Mouse (Mus musculus) heart, adult 2 months (tissue): ENCODE measurements around the gene Bmpr1a. TPM values are rescaled to one million over a fixed set of nuclear protein-coding genes. Genes with fewer than 3 reads are reported as not detected.

ENCODE experiments used
- DNase-seq, 2 experiments: peaks; one replicate each; pipeline ENCODE4 v3.0.0; 2021
- H3K27ac ChIP-seq: fragments of 200-600 bp; 2 replicates; pipeline ENCODE4 v1.8.1; 2022
- H3K27me3 ChIP-seq: fragments of 200-500 bp; 2 replicates; pipeline ENCODE4 v1.6.1; 2012; ENCODE audit warnings: mild to moderate bottlenecking, low read length, inconsistent platforms, mixed read lengths; ENCODE audit not compliant: control insufficient read depth, insufficient read depth
- H3K36me3 ChIP-seq: fragments of 200-500 bp; 2 replicates; pipeline ENCODE4 v1.6.1; 2012; ENCODE audit warnings: low read length, inconsistent platforms; ENCODE audit not compliant: control insufficient read depth, insufficient read depth
- H3K4me1 ChIP-seq: fragments of 200-500 bp; 2 replicates; pipeline ENCODE4 v1.6.1; 2011; ENCODE audit warnings: low read length; ENCODE audit not compliant: control insufficient read depth, insufficient read depth
- H3K4me3 ChIP-seq: fragments of 200-600 bp; 2 replicates; pipeline ENCODE4 v1.8.1; 2022
- H3K79me2 ChIP-seq: fragments of 200-500 bp; replicated peaks from 2 replicates; pipeline ENCODE4 v1.6.1; 2012; ENCODE audit warnings: mild to moderate bottlenecking, inconsistent platforms, low read length, moderate library complexity, mixed read lengths; ENCODE audit not compliant: control insufficient read depth, insufficient read depth
- H3K9ac ChIP-seq: fragments of 200-500 bp; 2 replicates; pipeline ENCODE4 v1.6.1; 2012; ENCODE audit warnings: low read depth, mild to moderate bottlenecking, control low read depth, inconsistent platforms, low read length, mixed read lengths
- CTCF ChIP-seq: fragments of 200-600 bp; IDR thresholded peaks from 2 replicates; pipeline ENCODE4 v1.8.1; 2022; ENCODE audit warnings: antibody characterized with exemption, mild to moderate bottlenecking, moderate library complexity
- EP300 ChIP-seq: fragments of 200-500 bp; IDR thresholded peaks from 2 replicates; pipeline ENCODE4 v1.6.1; 2011; ENCODE audit warnings: low read depth, low read length, control low read depth; ENCODE audit not compliant: insufficient read depth
- POLR2A ChIP-seq: fragments of 200-500 bp; IDR thresholded peaks from 2 replicates; pipeline ENCODE4 v1.6.1; 2011; ENCODE audit warnings: mild to moderate bottlenecking, low read depth, low read length, control low read depth; ENCODE audit not compliant: insufficient read depth
- WGBS: fragments of 180-500 bp; shearing (Covaris S2); methylation state at CpG from one replicate; pipeline ENCODE4 v1.1.7; 2018; 5-methylcytosine and 5-hydroxymethylcytosine counted together
- intact Hi-C: fragments of 180-260 bp; cut with DNase I; formaldehyde crosslinking; loops from one replicate; pipeline ENCODE4 v1.15.1; 2025
- polyA plus RNA-seq: library from polyadenylated mRNA; depleted of rRNA; stranded (reverse); fragments of >200 nt; gene quantifications from 2 replicates; pipeline ENCODE4 v1.2.3, GENCODE M21; 2012
- total RNA-seq, 2 experiments: library from RNA; stranded (reverse); gene quantifications; 2 replicates each; pipeline ENCODE4 v1.2.3; 2021

The Bmpr1a gene
- total and polyA plus RNA-seq, 3 experiments: 13.8 to 62.5 (median 58.4) TPM

DNA sequence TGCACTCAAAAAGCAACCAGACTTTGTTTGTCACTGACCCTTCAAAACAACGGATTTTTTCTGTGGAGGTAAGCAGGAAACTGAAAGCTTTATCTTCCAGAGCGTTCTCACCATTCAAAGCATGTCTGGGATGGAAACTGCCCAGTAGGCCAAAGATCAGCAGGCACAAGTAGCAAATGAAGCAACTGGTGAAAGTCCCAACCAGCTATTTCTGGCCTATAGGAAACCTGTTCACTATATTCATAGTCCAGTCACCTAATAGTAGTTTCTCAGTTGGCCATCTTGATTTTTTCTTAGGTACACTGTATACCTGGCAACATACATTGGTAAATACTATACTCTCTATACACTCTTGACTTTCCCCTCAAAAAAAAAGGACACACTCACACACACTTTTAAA, 13.2 kb downstream of the Bmpr1a start:
- no peak overlapping the region for H3K9ac ChIP-seq
- WGBS: 12% methylated on average over 2 of the region's 2 CpGs
- DNase-seq: peak in 1 of 2 experiments; percentile 40

DNA sequence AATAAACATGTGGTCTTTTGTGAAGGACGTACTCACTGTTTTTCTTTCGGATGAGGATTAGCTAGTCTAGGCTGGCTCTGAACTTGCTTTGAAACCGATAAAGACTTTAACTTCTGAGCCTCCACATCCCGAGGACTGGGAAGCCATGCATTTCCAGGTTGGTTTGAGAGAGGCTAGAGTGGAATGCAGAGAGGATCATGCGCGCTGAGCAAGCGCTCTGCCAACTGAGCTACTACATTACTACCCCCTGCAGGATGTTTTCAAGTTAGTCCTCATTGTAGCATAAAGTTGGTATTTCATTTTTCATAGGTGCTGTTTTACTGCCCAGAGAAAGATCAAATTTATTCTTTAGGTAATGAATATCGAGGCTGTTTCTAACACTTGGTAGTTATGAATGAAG, 17.0 kb downstream of the Bmpr1a start:
- no peak for DNase-seq
- WGBS: 38% methylated on average over 8 of the region's 8 CpGs
- Histone ChIP-seq H3K27ac (no peak overlapping the region; the same call in 1 of the 2 replicates), H3K27me3 (no peaks in the 10 kb centered on the region), H3K4me1 (peaks cover 16% of the 10 kb centered on the region), H3K4me3 (no peak overlapping the region), H3K36me3 (peaks cover 31% of the 10 kb centered on the region), H3K79me2 (no peaks in the 10 kb centered on the region; the same call in 1 of the 2 replicates), H3K9ac (no peak overlapping the region)
- TF ChIP-seq CTCF: peak; percentile 43
- TF ChIP-seq EP300: no peak
- intact Hi-C loops: no loop called here

More for the DNA sequence above, 13.2 kb downstream of the Bmpr1a start:
- Histone ChIP-seq H3K27me3 (0 out of 2 replicates have a peak, but pooled peaks cover 2% of the 10 kb centered on the region), H3K79me2 (no peaks in the 10 kb centered on the region; the same call in 1 of the 2 replicates), H3K27ac (peak overlapping the region; percentile 73), H3K4me1 (peaks cover 8% of the 10 kb centered on the region), H3K36me3 (peaks cover 24% of the 10 kb centered on the region), H3K4me3 (no peak overlapping the region)
- TF ChIP-seq EP300 (no peak), POLR2A (no peak), CTCF (no peak)
- intact Hi-C loops: no loop called here

DNA sequence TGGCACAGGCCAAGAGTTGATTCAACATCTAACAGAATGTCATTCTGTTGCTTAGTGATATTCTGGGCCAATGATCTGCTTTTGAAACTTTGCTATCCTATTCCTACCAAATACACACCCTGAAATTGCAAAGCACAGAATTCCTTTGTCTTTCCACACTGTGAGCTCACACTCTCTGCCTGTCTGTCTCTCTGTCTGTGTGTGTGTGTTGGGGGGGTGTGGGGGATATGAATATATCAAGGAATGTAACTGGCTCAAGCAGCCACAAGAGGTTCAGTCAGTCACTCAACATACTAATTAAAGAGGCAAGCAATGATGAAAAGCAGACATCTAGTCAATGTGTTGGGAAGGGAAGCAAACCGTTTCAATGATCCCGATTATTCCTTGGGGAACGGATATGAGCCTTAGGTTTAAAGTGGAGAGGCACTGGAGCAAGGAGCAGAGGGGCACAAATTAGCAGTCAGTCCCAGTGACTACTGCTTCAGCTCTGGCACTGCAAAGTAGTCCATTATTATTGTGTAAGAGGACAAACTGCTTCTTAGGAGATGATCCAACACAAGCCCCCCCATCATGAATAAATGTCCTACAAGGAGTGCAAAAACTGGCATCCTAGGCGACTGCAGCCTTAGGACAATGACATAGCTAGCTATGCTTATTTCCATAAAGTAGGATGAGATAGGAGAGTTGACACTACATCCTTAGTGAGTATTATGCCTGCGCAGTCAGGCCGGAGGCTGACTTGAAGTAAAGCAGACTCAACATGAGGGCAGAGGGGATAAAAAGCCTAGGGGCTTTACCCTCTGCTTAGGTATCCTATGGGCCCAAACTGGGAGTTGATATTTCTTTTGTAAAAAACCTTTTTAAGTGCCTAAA, 19.4 kb downstream of the Bmpr1a start:
- peaks cover 2% of the 10 kb centered on the region; the same call in 1 of the 2 replicates for H3K79me2 ChIP-seq
- H3K36me3 ChIP-seq: peaks cover 26% of the 10 kb centered on the region
- no peak overlapping the region; the same call in 1 of the 2 replicates for H3K27ac ChIP-seq
- H3K27me3 ChIP-seq: no peaks in the 10 kb centered on the region
- no peak for DNase-seq
- H3K4me3 ChIP-seq: no peak overlapping the region
- 0 out of 2 replicates have a peak overlapping the region, but pooled peaks have one; percentile 30 for H3K9ac ChIP-seq
- TF ChIP-seq CTCF (no peak), POLR2A (no peak), EP300 (no peak)
- 40% methylated on average over 6 of the region's 6 CpGs for WGBS
- H3K4me1 ChIP-seq: peaks cover 14% of the 10 kb centered on the region
- intact Hi-C loops: no loop called here

DNA sequence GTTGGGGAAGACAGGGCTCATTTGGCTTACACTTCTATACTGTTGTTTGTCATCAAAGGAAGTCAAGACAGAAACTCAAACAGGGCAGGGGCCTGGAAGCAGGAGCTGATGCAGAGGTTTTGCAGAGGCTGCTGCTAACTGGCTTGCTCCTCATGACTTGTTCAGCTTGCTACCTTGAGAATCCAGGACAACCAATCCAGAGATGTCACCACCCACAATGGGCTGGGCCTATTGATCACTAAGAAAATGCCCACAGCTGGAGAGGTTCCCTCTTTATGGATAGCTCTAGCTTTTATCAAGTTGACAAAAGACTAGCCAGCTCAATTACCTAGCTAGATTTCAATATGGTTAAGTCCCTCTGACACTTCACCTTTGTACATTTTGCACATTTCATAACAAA, 31.6 kb downstream of the Bmpr1a start:
- H3K9ac ChIP-seq: no peak overlapping the region
- intact Hi-C loops: no loop called here
- H3K27ac ChIP-seq: no peak overlapping the region

DNA sequence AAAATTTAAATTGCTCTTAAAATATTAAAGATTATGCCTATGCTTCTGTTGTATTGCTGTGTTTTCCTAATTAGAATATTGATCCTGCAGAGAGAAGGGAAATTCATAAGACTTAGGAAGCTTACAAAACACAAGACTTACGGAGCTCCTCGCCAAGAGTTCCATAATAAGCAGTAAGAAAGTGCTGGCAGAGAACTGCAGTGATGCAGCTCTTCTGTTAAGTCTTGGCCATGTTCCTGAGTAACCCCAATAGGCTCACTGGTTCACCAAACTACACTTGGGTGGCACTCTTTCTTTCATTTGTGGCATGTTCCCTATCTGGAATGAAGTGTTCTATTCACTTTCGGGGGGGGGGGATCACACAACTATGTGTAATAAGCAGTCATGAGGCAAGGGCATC, 36.9 kb downstream of the Bmpr1a start:
- Histone ChIP-seq H3K36me3 (peaks cover 14% of the 10 kb centered on the region), H3K27ac (no peak overlapping the region), H3K4me3 (no peak overlapping the region), H3K9ac (no peak overlapping the region), H3K27me3 (no peaks in the 10 kb centered on the region), H3K79me2 (peaks cover 6% of the 10 kb centered on the region; the same call in 1 of the 2 replicates), H3K4me1 (peaks cover 6% of the 10 kb centered on the region)
- no peak for DNase-seq
- intact Hi-C loops: no loop called here
- no peak for TF ChIP-seq POLR2A
- WGBS: 37% methylated on average over 3 of the region's 3 CpGs

More for the DNA sequence above, 31.6 kb downstream of the Bmpr1a start:
- no peak for DNase-seq
- Histone ChIP-seq H3K4me3 (no peak overlapping the region), H3K4me1 (peaks cover 10% of the 10 kb centered on the region), H3K79me2 (peaks cover 8% of the 10 kb centered on the region; the same call in 1 of the 2 replicates), H3K27me3 (no peaks in the 10 kb centered on the region), H3K36me3 (peaks cover 16% of the 10 kb centered on the region)
- TF ChIP-seq CTCF: no peak
- no peak for TF ChIP-seq EP300
- no peak for TF ChIP-seq POLR2A

DNA sequence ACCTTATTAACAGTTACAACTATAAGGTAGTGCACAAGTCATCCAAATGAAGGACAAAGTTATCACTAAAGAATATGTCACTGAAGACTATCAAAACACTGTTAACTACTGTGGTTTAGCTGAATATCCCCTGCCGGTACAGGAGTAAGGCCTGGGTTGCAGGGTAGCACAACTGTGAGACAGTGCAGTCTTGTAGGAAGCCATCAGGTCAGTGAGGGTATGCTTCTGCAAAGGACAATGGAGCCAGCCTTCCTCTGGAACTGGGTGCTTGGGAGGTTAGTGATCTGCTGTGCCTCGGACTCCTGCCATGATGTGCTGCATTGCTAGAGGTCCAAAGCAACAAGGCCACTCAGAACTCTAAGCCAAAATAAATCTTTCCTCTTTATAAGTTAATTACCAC, 43.8 kb downstream of the Bmpr1a start:
- H3K36me3 ChIP-seq: peaks cover 13% of the 10 kb centered on the region
- intact Hi-C loops: loop anchor here (1.0 kb wide), 1 partner anchor 90 kb away; no protein-coding TSS in a partner anchor
- DNase-seq: no peak
- no peak overlapping the region for H3K4me3 ChIP-seq
- 55% methylated on average over 2 of the region's 2 CpGs for WGBS
- no peaks in the 10 kb centered on the region for H3K79me2 ChIP-seq
- H3K9ac ChIP-seq: no peak overlapping the region
- peak overlapping the region; percentile 7; the same call in 1 of the 2 replicates for H3K27ac ChIP-seq
- TF ChIP-seq CTCF (no peak), EP300 (no peak), POLR2A (no peak)
- H3K4me1 ChIP-seq: peaks cover 3% of the 10 kb centered on the region
- H3K27me3 ChIP-seq: no peaks in the 10 kb centered on the region
